Mouse (Mus musculus) liver (tissue): ENCODE measurements at regions not wholly inside any gene's neighbourhood (a gene's known extent, or its start where the extent isn't known, plus 50 kb on each side); places are given as distances from the start of the nearest gene placed in this dataset.
A peak's percentile ranks its signal among the peaks of the same experiment; 100 is the strongest.

Experiments used
- DNase-seq: peaks from one replicate; pipeline ENCODE4 v3.0.0-alpha.2; 2020; ENCODE audit warnings: mixed read lengths

DNA sequence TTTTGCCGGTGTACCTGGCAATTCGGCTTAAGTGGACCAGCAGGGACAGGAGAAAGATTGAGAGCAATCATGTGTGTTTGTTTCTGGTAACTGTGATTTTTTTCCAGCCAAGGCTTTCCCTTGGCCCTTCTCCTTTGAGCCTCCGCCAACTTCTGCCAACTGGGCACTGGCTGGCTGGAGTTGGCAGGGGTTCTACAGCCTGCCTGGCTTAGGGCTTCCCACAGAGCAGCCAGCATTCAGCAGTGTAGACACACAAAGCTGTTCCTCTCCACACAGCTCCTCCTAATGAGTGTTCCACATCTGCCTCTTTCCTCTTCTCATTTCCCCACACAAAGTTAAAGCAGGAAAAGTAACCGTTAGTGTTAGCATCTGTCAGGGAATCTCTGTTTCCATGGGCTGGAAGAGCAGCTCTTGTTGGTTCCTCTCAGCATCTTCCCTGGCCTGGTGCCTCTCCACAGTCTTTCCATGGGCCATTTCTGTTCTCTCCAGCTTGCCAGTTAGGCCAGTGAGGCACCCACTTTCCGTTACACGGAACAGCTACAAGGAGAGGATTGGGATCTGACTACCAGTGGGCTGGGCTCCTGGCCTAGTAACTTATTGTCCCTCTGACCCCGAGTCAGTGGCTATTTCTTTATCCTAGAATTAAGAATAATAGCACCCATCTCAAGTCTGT, 68.0 kb upstream of the Rbm24 start:
- no peak for DNase-seq

DNA sequence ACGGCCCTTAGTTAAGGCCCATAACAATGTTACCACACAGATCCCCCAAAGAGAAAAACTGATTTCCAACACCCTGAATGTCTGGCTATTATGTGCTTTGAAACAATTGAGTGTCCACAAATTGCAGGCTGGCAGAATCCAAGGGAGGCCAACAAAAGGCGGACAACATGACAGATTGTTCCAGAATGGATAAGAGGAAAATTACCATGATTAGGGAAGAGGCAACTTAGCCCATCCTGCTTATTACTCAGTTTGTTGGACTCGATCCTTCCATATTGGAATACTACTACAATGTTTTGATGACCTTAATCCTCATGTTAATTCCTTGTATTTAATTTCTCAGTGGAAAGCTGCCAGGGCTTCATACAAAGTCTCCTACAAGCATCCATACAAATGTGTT, 62.9 kb upstream of the Rbm24 start:
- DNase-seq: no peak

DNA sequence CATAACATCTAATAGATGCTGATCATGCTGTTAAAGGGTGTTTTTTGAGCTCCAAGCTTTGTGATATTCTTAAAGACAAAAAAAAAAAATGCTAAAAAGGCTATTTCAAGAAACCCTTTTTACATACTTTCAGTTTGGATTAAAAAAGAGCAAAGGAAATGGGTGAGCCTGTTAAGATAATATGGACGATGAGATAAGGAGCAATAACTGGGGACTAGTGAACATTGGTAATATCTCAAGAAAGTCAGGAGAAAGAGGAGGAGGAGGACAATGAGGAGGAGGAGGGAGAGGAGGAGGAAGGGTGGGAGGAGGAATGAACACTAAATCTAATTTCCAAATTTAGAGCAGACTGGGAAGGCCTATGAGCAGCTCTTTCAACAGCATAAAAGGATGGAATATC, 62.3 kb upstream of the Rbm24 start:
- DNase-seq: no peak

DNA sequence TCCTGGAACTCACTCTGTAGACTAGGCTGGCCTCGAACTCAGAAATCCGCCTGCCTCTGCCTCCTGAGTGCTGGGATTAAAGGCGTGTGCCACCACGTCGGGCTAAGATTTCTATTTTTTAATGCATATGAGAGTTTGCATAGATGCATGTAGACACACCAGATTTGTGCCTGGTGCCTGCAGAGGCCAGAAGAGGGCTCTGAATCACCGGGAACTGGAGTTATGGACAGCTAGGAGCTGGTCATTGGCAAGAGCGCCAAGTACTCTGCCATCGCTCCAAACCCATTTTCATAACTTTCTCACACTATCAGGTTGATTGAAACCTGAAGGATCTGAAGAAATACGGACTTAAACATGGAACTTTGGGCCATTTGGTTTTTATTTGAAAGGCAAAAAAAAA, 61.2 kb upstream of the Rbm24 start:
- DNase-seq: no peak

- DNase-seq: peak; percentile 10
Observed at GRCm38 (mm10) chr13:46360495-46361120, 57.6 kb upstream of the Rbm24 start.

- no peak for DNase-seq
Observed at GRCm38 (mm10) chr13:46363456-46364201, 54.6 kb upstream of the Rbm24 start.

GRCm38 (mm10) chr13:46364202-46364912, 53.9 kb upstream of the Rbm24 start:
- DNase-seq: no peak

- DNase-seq: no peak
Observed at GRCm38 (mm10) chr13:46365292-46365691, 52.9 kb upstream of the Rbm24 start.
